Mouse (Mus musculus) cerebellum, adult 2 months (tissue): Measurements from ENCODE around the gene Ssc4d. TPM values are rescaled to one million over a fixed set of nuclear protein-coding genes. Genes with fewer than 3 reads are reported as not detected.

Experiments
- DNase-seq, 2 experiments: peaks; one replicate each; pipeline ENCODE4 v3.0.0; 2021
- H3K27ac ChIP-seq: fragments of 200-500 bp; 2 replicates; pipeline ENCODE4 v1.5.1; 2012; ENCODE audit warnings: low read length, control low read depth, inconsistent platforms; ENCODE audit not compliant: insufficient read depth
- H3K27me3 ChIP-seq: fragments of 200-500 bp; 2 replicates; pipeline ENCODE4 v1.6.1; 2012; ENCODE audit warnings: inconsistent platforms, mild to moderate bottlenecking, low read length, moderate library complexity; ENCODE audit not compliant: control insufficient read depth, insufficient read depth
- H3K4me1 ChIP-seq: fragments of 200-500 bp; 2 replicates; pipeline ENCODE4 v1.6.1; 2011; ENCODE audit warnings: low read length; ENCODE audit not compliant: control insufficient read depth, insufficient read depth
- H3K4me3 ChIP-seq: fragments of 200-500 bp; replicated peaks from 2 replicates; pipeline ENCODE3; 2011; ENCODE audit warnings: mild to moderate bottlenecking, low read depth, low read length, control low read depth; ENCODE audit not compliant: insufficient read depth
- CTCF ChIP-seq: fragments of 200-500 bp; IDR thresholded peaks from 2 replicates; pipeline ENCODE4 v1.5.1; 2011; ENCODE audit warnings: low read depth, mild to moderate bottlenecking, control low read depth, low read length, moderate library complexity, borderline replicate concordance; ENCODE audit not compliant: insufficient read depth
- POLR2A ChIP-seq: fragments of 200-500 bp; IDR thresholded peaks from 2 replicates; pipeline ENCODE4 v1.6.1; 2011; ENCODE audit warnings: low read length, control low read depth, borderline replicate concordance; ENCODE audit not compliant: insufficient read depth
- WGBS: fragments of 180-500 bp; shearing (Covaris S2); methylation state at CpG from one replicate; pipeline ENCODE4 v1.1.7; 2018; 5-methylcytosine and 5-hydroxymethylcytosine counted together
- polyA plus RNA-seq: library from polyadenylated mRNA; depleted of rRNA; stranded (reverse); fragments of >200 nt; gene quantifications from 2 replicates; pipeline ENCODE4 v1.2.3, GENCODE M21; 2012

Gene Ssc4d
- polyA plus RNA-seq, 1 experiment, result 3.3 TPM

- WGBS, result 64% methylated on average over 5 of the region's 5 CpGs
- H3K27me3 ChIP-seq, result no peaks in the 10 kb centered on the region
- no peak for DNase-seq
- no peaks in the 10 kb centered on the region for H3K4me1 ChIP-seq
- H3K4me3 ChIP-seq, result no peak overlapping the region
- TF ChIP-seq CTCF (no peak), POLR2A (no peak)
- no peak overlapping the region for H3K27ac ChIP-seq
Measured at GRCm38 (mm10) chr5:135990601-135991000, 16.3 kb upstream of the Ssc4d start.

DNA sequence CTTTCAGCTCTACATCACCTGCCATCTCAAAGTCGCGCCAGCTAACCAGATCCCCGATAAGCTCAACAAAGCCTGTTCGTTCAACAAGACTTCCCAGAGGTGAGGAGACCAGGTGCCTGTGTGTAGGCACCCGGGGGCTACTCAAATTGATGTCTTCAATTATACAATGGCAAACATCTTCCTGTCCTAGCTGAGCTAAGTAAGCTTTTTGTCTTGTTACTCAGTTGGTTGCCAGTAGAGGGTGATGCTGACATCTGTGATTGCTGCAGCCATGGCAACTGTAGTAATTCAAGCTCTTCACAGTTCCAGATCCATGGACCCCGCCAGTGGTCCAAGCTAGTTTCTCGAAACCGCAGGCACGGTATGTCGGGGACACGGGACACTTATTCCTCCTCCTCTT lies 12.9 kb upstream of the Ssc4d start:
- WGBS, result 34% methylated on average over 11 of the region's 11 CpGs
- TF ChIP-seq POLR2A (no peak), CTCF (no peak)
- Histone ChIP-seq H3K4me1 (peaks cover 3% of the 10 kb centered on the region; the same call in 1 of the 2 replicates), H3K27ac (no peak overlapping the region), H3K27me3 (no peaks in the 10 kb centered on the region), H3K4me3 (no peak overlapping the region)
- no peak for DNase-seq

- H3K27me3 ChIP-seq, result no peaks in the 10 kb centered on the region
- no peak overlapping the region for H3K27ac ChIP-seq
- 63% methylated on average over 6 of the region's 6 CpGs for WGBS
- no peak for DNase-seq
- H3K4me1 ChIP-seq, result peaks cover 3% of the 10 kb centered on the region; the same call in 1 of the 2 replicates
- TF ChIP-seq POLR2A (no peak), CTCF (no peak)
- no peak overlapping the region for H3K4me3 ChIP-seq
Measured at GRCm38 (mm10) chr5:135984546-135985044, 10.3 kb upstream of the Ssc4d start.

DNA sequence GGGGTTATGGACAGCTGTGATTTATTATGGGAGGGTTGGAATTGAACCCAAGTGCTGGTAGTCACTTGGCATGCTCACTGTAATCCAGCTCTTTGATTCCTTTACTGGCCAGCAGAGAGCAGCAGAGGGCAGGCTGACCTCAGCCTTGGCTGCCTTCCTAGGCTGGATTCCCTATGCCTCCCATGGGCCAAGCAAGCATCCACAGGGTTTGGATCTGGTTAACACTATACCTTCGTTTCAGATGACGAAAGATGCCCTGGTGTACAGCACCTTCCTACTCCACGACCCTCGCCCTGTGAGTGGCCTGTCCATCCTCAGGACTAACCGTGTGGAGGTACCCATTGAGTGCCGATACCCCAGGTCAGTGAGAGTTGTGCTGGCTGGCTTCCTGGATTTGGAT lies 8.1 kb upstream of the Ssc4d start:
- no peaks in the 10 kb centered on the region for H3K27me3 ChIP-seq
- no peak overlapping the region for H3K27ac ChIP-seq
- peak overlapping the region; percentile 11 for H3K4me3 ChIP-seq
- 26% methylated on average over 6 of the region's 6 CpGs for WGBS
- peaks cover 3% of the 10 kb centered on the region; the same call in 1 of the 2 replicates for H3K4me1 ChIP-seq
- TF ChIP-seq POLR2A (no peak), CTCF (peak; percentile 92)
- peak; percentile 73 to 75 for DNase-seq

DNA sequence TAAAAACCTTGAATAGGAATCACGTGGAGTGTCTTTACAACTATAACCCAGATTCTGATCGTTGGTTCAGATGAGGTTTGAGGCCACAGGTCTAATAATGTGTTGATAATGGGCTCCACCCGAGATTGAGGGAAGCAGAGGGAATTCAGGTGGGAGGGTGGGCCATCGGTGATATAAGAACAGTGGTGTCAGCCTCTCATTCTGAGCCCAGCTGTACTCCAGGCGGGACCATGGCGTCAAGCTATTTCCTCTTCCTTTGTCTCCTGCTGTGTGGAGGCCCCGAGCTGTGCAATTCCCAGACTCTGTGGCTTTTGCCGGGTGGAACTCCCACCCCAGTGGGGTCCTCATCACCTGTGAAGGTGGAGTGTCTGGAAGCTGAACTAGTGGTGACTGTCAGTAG lies 5.6 kb upstream of the Ssc4d start, which contains the start of gene Zp3:
Gene Zp3, plus strand, starts transcription at position 196 of the 400 bp plus-strand sequence.
- no peak within 1 kb of the TSS for H3K27ac ChIP-seq
- no peak for TF ChIP-seq CTCF
- no peak for TF ChIP-seq POLR2A
- no peaks in the 10 kb centered on the region for H3K27me3 ChIP-seq
- DNase-seq, result no peak
- H3K4me1 ChIP-seq, result peaks cover 3% of the 10 kb centered on the region; the same call in 1 of the 2 replicates
- 73% methylated on average over 8 of the region's 8 CpGs for WGBS
- H3K4me3 ChIP-seq, result no peak within 1 kb of the TSS

DNA sequence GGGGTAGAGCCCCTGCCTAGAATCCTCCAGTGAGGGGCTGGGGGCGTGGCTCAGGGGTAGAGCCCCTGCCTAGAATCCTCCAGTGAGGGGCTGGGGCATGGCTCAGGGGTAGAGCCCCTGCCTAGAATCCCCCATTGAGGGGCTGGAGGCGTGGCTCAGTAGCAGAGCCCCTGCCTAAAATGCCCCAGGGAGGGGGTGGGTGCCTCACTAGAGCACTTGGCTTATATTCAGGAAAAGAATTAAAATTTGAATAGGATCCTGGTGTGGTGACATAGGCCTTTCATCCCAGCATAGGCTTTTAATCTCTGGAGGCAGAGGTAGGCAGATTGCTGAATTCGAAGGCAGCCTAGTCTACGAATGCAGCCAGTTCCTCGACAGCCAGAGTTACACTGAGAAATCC lies 5.0 kb upstream of the Ssc4d start:
- WGBS, result 77% methylated on average over 5 of the region's 5 CpGs
- H3K4me1 ChIP-seq, result peaks cover 3% of the 10 kb centered on the region; the same call in 1 of the 2 replicates
- H3K27me3 ChIP-seq, result no peaks in the 10 kb centered on the region
- TF ChIP-seq CTCF, result no peak
- TF ChIP-seq POLR2A, result no peak
- H3K4me3 ChIP-seq, result no peak overlapping the region
- DNase-seq, result no peak
- no peak overlapping the region for H3K27ac ChIP-seq

DNA sequence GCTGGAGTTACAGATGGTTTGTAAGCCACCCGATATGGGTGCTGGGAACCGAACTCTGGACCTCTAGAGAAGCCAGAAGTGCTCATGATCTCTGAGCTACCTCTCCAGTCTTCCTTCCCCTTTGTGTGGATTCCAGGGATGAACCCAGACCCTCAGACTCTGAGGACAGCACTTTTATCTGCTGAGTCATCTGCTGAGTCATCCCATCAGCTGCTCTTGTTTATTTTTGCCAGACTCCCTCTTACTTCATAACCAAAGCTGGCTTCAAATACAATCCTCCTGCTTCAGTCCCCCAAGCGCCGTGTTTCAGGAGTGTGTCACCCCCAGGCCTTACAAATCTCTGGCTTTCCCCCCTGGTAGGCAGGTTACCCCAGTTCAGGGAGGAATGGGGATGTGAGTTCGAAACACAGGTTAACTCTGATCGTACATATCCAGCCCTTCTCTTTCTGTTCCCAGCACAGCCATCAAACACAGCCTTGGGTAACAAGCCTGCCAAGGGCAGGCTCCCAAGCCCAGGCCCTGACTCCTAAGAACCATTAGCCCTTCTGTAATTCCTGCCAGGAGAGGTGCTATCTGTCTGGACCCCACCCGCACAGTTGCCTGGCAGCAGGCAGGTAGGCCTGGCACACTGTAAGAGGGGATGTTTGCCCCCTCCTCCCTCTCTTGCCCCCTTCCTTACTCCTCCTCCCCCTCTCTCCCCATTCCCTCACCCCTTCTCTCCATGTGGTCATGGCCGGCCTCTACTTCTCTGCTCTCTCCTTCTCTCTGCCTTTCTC lies 1.8 kb upstream of the Ssc4d start:
- TF ChIP-seq POLR2A, result no peak
- no peak for TF ChIP-seq CTCF

DNA sequence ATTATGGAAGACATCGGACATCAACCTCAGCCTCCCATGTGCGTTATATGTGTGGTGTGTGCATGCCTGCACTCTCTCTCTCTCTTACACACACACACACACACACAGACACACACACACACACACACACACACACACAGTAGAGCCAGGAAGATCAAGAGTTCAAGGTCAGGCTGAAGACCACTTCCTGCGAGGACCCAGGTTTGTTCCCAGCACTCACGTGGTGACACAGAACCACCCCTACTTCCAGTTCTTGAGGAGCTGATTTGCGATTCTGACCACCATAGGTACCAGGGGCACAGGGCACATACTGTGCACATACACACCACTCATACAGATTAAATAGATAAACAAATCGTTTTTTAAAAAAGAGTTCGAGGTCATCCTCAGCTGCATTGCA lies 2.5 kb downstream of the Ssc4d start:
- no peak overlapping the region for H3K27ac ChIP-seq
- TF ChIP-seq POLR2A, result no peak
- TF ChIP-seq CTCF, result no peak
- H3K27me3 ChIP-seq, result no peaks in the 10 kb centered on the region
- H3K4me3 ChIP-seq, result no peak overlapping the region
- no peak for DNase-seq
- H3K4me1 ChIP-seq, result no peaks in the 10 kb centered on the region
- 91% methylated on average over 7 of the region's 7 CpGs for WGBS

More for the DNA sequence above, 1.8 kb upstream of the Ssc4d start:
- Histone ChIP-seq H3K27ac (no peak overlapping the region), H3K27me3 (no peaks in the 10 kb centered on the region), H3K4me1 (no peaks in the 10 kb centered on the region), H3K4me3 (no peak overlapping the region)
- DNase-seq, result no peak
- 94% methylated on average over 8 of the region's 8 CpGs for WGBS
